Mouse (Mus musculus) testis, postnatal 14 days (tissue): ENCODE measurements around the gene Gm7298.
"Not testable (repeated sequence)": the region's sequence is repeated elsewhere in the genome, so short reads cannot be mapped to it uniquely, and the experiment has no call there.

Source experiments
- DNase-seq: peaks from one replicate; pipeline ENCODE4 v3.0.0; 2021; ENCODE audit warnings: low spot score

The Gm7298 gene

DNA sequence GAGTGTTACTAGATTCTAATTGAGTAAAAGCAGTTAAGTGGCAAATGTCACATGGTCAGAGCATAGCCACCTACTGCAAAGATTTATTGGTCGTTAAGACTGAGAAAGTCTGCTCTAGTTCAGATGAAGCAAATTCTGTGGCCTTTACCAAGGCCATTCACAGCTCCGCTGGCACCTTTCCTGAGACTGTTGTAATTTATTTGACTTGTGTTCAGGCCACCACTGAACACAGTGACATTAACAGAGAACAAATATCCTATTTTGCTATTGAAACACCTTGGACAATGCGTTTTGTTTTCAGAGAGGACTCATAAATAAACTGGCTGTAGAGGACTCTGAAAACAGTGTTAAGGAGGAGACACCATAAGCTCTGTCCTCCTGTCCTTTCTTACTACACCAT is at the start of gene Gm7298:
Gm7298 (plus strand) TSS at position 301 of the 400 bp plus-strand sequence.
- no peak for DNase-seq

DNA sequence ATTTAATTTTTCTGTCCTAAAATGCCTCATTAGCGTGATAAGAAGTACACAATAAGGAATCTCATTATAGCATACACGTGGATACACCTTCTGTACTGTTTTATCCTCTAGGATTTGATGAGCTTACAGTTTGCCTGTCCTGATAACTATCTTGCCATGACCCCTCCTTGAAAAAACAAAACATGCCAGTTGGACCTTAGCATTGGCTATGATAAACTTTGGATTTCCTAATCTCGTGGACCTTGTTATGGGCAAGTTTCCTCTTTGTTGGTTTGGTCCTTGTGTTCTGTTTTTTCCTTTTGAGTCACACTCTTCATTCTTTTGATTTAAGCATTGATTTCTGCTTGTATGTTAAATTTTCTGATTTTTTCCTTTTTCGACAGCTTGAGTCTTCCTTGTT is 95.3 kb downstream of the Gm7298 start:
- DNase-seq: no peak

DNA sequence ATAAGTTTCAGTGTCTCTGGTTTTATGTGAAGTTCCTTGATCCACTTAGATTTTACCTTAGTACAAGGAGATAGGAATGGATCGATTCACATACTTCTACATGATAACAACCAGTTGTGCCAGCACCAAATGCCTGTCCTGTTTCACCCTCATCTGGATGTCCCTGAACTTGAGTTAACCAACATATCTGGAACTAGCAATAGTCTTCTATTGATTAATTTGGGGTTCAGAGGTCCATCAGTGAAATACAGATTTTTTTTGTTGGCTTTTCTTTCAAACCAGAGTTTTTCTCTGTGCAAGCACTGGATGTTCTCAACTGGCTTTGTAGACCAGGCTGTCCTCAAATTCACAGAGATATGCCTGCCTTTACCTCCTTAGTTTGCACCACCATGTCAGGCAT is 103.6 kb downstream of the Gm7298 start:
- no peak for DNase-seq

DNA sequence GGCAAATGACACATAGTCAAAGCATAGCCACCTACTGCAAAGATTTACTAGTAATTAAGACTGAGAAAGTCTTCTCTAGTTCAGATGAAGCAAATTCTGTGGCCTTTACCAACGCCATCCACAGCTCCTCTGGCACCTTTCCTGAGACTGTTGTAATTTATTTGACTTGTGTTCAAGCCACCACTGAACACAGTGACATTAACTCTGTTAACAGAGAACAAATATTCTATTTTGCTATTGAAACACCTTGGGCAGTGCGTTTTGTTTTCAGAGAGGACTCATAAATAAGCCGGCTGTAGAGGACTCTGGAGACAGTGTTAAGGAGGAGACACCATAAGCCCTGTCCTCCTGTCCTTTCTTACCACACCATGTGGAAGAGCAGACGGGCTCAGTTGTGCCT is 105.5 kb downstream of the Gm7298 start, which contains the start of gene Mug1:
Mug1 (plus strand) TSS at position 271 of the 400 bp plus-strand sequence.
- not testable (repeated sequence) for DNase-seq
